Mouse (Mus musculus): ENCODE results near the gene Zmynd8.

The Zmynd8 gene

GRCm38 (mm10) chr2:165898202-165899194 lies at the start of gene Zmynd8:
Gene Zmynd8, minus strand, starts transcription at chr2:165899016.
- no peak for DNase-seq (ENCODE audit: low read depth, low spot score)

- DNase-seq (ENCODE audit: low read depth, low spot score): no peak
Measured at GRCm38 (mm10) chr2:165948007-165948406, 49.2 kb upstream of the Zmynd8 start.

GRCm38 (mm10) chr2:165946046-165946564 lies 47.3 kb upstream of the Zmynd8 start:
- DNase-seq (ENCODE audit: low read depth, low spot score): no peak

GRCm38 (mm10) chr2:165944576-165945351 lies 45.9 kb upstream of the Zmynd8 start:
- DNase-seq (ENCODE audit: low read depth, low spot score): no peak

GRCm38 (mm10) chr2:165943113-165943512 lies 44.3 kb upstream of the Zmynd8 start:
- no peak for DNase-seq (ENCODE audit: low read depth, low spot score)

- DNase-seq (ENCODE audit: low read depth, low spot score): no peak
Measured at GRCm38 (mm10) chr2:165936106-165936505, 37.3 kb upstream of the Zmynd8 start.

- no peak for DNase-seq (ENCODE audit: low read depth, low spot score)
Measured at GRCm38 (mm10) chr2:165927705-165928104, 28.9 kb upstream of the Zmynd8 start.

GRCm38 (mm10) chr2:165926191-165926590 lies 27.4 kb upstream of the Zmynd8 start:
- no peak for DNase-seq (ENCODE audit: low read depth, low spot score)

GRCm38 (mm10) chr2:165925144-165925543 lies 26.3 kb upstream of the Zmynd8 start:
- DNase-seq (ENCODE audit: low read depth, low spot score): no peak

GRCm38 (mm10) chr2:165924695-165925094 lies 25.9 kb upstream of the Zmynd8 start:
- no peak for DNase-seq (ENCODE audit: low read depth, low spot score)

- DNase-seq (ENCODE audit: low read depth, low spot score): no peak
Measured at GRCm38 (mm10) chr2:165923715-165924114, 24.9 kb upstream of the Zmynd8 start.

- no peak for DNase-seq (ENCODE audit: low read depth, low spot score)
Measured at GRCm38 (mm10) chr2:165922994-165923393, 24.2 kb upstream of the Zmynd8 start.

GRCm38 (mm10) chr2:165922047-165922728 lies 23.4 kb upstream of the Zmynd8 start:
- peak; percentile 66 for DNase-seq (ENCODE audit: low read depth, low spot score)

- peak; percentile 89 for DNase-seq (ENCODE audit: low read depth, low spot score)
Measured at GRCm38 (mm10) chr2:165914298-165914697, 15.5 kb upstream of the Zmynd8 start.

GRCm38 (mm10) chr2:165913073-165913472 lies 14.3 kb upstream of the Zmynd8 start:
- no peak for DNase-seq (ENCODE audit: low read depth, low spot score)

GRCm38 (mm10) chr2:165909731-165910130 lies 10.9 kb upstream of the Zmynd8 start:
- DNase-seq (ENCODE audit: low read depth, low spot score): peak; percentile 38

- DNase-seq (ENCODE audit: low read depth, low spot score): no peak
Measured at GRCm38 (mm10) chr2:165907199-165907598, 8.4 kb upstream of the Zmynd8 start.

- no peak for DNase-seq (ENCODE audit: low read depth, low spot score)
Measured at GRCm38 (mm10) chr2:165906332-165906945, 7.6 kb upstream of the Zmynd8 start.

GRCm38 (mm10) chr2:165901127-165901384 lies 2.2 kb upstream of the Zmynd8 start:
- DNase-seq (ENCODE audit: low read depth, low spot score): no peak

- peak; percentile 41 for DNase-seq (ENCODE audit: low read depth, low spot score)
Measured at GRCm38 (mm10) chr2:165900351-165901126, 1.7 kb upstream of the Zmynd8 start.

GRCm38 (mm10) chr2:165899923-165900322 lies 1.1 kb upstream of the Zmynd8 start:
- DNase-seq (ENCODE audit: low read depth, low spot score): no peak
